Mouse (Mus musculus): ENCODE measurements at regions not wholly inside any gene's neighbourhood (a gene's known extent, or its start where the extent isn't known, plus 50 kb on each side); places are given as distances from the start of the nearest gene placed in this dataset.

DNA sequence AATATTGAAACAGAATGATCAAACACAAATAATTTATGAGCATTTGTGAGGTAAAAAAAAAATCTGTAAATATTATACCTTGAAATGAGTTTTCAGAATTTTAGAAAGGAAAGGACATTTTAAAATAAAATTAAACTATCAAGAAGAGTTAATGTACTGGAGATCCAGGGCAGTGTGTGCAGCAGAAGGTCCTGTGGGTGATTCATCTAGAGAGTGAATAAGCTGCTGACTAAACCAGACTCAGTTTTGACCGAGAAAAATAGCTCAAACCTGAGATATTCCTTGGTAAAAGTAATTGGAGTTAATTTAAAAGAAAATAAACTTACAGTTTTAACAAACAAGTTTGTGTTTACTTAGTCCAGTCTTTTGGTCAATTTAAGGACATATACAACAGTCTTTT lies 1118.6 kb upstream of the Celf2 start:
- H3K4me2 ChIP-seq (replicated peaks), result no peak overlapping the region
- ATAC-seq (ENCODE audit: insufficient number of reproducible peaks, insufficient read depth, low FRiP score, low TSS enrichment), result no peak
- H3K4me3 ChIP-seq, result no peak overlapping the region
- no peaks in the 10 kb centered on the region for H3K27me3 ChIP-seq
- WGBS, result 64% methylated on average over 1 of the region's 1 CpGs
- H3K36me3 ChIP-seq, result no peaks in the 10 kb centered on the region
- no peaks in the 10 kb centered on the region for H3K4me1 ChIP-seq
- H3K9ac ChIP-seq, result no peak overlapping the region
- no peaks in the 10 kb centered on the region for H3K9me3 ChIP-seq
- H3K27ac ChIP-seq, result no peak overlapping the region

DNA sequence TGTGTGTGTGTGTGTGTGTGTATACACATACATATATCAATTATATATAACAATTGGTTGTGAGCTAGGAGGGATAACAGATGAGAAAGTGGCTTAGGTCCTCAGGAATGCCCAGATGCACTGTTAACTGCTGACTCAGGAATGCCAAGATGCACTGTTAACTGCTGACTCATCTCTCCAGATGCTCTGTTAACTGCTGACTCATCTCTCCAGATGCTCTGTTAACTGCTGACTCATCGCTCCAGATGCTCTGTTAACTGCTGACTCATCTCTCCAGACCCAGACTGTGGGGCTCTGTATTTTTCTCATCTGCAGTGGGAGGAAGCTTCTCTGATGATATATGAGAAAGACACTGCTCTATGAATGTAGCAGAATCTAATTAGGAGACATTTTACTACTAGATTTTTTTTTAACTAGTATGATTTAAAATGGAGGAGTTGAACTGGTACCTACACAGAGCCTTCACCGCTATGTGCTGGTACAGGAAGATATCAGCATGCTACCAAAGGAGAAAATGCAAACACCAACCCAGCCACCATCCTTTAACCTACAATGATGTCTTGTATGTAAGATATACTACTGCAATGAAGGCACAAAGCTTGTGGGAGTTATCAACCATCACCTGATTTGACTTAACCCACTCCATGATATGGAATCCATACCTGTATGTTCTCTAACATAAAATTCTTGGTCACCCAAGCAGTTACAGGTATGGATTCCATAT lies 1119.3 kb upstream of the Celf2 start:
- Histone ChIP-seq H3K4me1 (no peaks in the 10 kb centered on the region), H3K27ac (no peak overlapping the region), H3K4me2 (replicated peaks) (no peak overlapping the region), H3K9me3 (no peaks in the 10 kb centered on the region), H3K36me3 (no peaks in the 10 kb centered on the region), H3K9ac (no peak overlapping the region), H3K4me3 (no peak overlapping the region), H3K27me3 (no peaks in the 10 kb centered on the region)
- 90% methylated on average over 2 of the region's 2 CpGs for WGBS
- no peak for ATAC-seq (ENCODE audit: insufficient number of reproducible peaks, insufficient read depth, low FRiP score, low TSS enrichment)

DNA sequence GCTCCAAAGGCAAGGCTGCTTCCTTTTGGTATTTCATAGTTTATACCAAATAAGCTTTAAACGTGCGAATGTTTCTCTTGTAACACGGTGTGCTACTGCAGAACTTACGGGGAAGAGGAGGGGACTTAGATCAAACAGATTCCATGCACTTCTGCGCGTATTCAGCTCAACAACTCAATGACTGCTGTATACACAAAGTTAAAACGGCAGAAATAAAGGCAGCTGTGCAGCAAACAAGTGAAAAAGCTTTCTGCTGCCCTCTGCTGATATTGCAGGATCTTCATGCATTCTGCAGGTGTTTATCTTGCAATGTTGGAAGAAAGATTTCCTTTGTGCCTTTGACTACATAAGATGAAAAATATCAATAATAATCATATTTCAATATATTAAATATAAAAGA lies 1128.7 kb upstream of the Celf2 start:
- no peak overlapping the region for H3K4me2 ChIP-seq (replicated peaks)
- H3K27me3 ChIP-seq, result no peaks in the 10 kb centered on the region
- H3K27ac ChIP-seq, result no peak overlapping the region
- no peaks in the 10 kb centered on the region for H3K36me3 ChIP-seq
- H3K9me3 ChIP-seq, result no peaks in the 10 kb centered on the region
- H3K4me3 ChIP-seq, result no peak overlapping the region
- WGBS, result 44% methylated on average over 7 of the region's 7 CpGs
- no peaks in the 10 kb centered on the region for H3K4me1 ChIP-seq
- H3K9ac ChIP-seq, result no peak overlapping the region
- ATAC-seq (ENCODE audit: insufficient number of reproducible peaks, insufficient read depth, low FRiP score, low TSS enrichment), result no peak

DNA sequence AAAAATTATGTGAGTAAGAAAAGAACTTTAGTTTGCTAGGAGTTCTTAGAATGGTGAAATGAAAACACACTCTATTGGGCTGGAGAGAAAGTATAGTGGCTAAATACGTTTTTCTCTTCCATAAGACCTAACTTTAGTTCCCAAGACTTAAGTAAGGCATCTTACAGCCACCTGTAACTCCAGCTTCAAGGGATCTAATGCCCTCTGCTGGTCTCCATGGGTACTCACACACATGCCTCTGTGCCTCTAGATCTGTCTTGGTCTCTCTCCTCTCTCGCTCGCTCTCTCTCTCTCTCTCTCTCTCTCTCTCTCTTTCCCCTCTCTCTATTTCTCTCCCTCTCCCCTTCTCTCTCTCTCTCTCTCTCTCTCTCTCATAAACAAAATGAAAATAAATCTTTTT lies 1129.9 kb upstream of the Celf2 start:
- Histone ChIP-seq H3K4me3 (no peak overlapping the region), H3K27me3 (no peaks in the 10 kb centered on the region), H3K9ac (no peak overlapping the region), H3K4me2 (replicated peaks) (no peak overlapping the region), H3K9me3 (no peaks in the 10 kb centered on the region), H3K27ac (no peak overlapping the region), H3K4me1 (no peaks in the 10 kb centered on the region), H3K36me3 (no peaks in the 10 kb centered on the region)
- 60% methylated on average over 3 of the region's 3 CpGs for WGBS
- no peak for ATAC-seq (ENCODE audit: insufficient number of reproducible peaks, insufficient read depth, low FRiP score, low TSS enrichment)

DNA sequence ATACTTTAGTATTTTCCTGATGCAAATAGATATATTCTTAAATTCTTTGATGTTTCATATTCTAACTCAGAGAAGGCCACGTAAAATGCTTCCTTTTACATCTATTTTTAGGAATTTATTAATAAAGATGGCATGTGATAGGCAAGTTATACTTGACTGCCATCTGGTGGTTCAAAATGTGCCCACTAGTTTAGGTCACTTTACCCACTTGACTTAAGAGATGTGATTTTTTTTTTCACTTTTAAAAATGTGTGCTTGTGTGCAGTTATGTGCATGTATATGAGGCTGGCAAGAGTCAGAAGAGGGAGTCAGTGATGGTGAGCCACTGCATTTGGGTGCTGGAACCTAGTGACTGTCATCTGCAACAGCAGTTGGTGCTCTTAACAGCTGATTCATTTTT lies 1136.1 kb upstream of the Celf2 start:
- 50% methylated on average over 1 of the region's 1 CpGs for WGBS
- ATAC-seq (ENCODE audit: insufficient number of reproducible peaks, insufficient read depth, low FRiP score, low TSS enrichment), result no peak

DNA sequence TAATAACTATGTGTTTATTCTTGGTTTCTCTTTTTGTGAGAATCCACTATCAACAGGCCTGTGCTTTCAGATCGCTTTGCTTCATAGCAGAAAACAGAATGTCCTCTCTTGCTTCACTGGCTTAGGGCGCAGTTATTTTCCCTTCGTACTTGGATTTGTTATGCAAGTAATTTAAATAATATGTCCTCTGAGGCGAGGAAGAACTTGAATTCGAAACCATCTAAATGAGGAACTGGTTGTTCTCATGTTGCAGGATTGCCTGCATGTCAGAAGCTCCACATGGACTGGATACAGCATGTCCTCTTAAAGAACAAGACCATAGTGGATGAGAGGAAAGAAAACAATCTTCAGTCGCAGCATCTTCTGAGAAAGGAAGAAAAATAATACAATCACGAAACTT lies 1151.2 kb upstream of the Celf2 start:
- no peak overlapping the region for H3K27ac ChIP-seq

More for the DNA sequence above, 1136.1 kb upstream of the Celf2 start:
- no peak overlapping the region for H3K9ac ChIP-seq
- H3K4me2 ChIP-seq (replicated peaks), result no peak overlapping the region
- H3K27me3 ChIP-seq, result no peaks in the 10 kb centered on the region
- H3K4me1 ChIP-seq, result no peaks in the 10 kb centered on the region
- H3K9me3 ChIP-seq, result no peaks in the 10 kb centered on the region
- H3K27ac ChIP-seq, result no peak overlapping the region
- H3K4me3 ChIP-seq, result no peak overlapping the region
- H3K36me3 ChIP-seq, result no peaks in the 10 kb centered on the region

DNA sequence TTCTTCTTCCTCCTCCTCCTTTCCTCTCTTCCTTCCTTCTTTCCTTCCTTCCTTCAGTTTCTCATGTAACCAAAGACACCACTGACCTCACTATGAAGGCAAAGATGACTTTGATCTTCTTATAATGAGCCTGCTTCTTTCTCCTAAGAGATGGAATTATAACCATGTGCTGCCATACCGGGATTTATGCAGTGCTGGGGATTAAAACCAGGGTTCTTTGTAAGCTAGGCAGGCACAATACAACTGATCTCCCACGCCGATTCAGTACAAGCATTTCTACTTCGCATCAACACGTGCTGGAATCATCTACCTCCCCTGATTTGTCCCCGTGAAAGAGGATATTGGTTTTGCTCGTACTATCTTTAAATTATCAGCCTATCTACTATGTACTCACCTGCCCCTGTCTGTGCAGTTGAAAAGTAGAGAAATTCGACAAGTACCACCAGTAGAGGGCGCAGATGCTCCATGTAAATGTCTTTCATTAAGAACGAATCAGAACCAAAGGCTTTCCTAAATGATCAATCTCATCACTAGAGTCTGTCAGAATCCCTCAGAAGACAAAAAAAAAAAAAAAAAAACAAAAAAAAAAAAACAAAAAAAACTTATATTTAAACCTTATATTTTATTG lies 1164.5 kb upstream of the Celf2 start:
- Histone ChIP-seq H3K4me2 (replicated peaks) (no peak overlapping the region), H3K4me1 (no peaks in the 10 kb centered on the region), H3K27ac (no peak overlapping the region), H3K36me3 (no peaks in the 10 kb centered on the region), H3K9me3 (no peaks in the 10 kb centered on the region), H3K4me3 (no peak overlapping the region), H3K9ac (no peak overlapping the region), H3K27me3 (no peaks in the 10 kb centered on the region)
- ATAC-seq (ENCODE audit: insufficient number of reproducible peaks, insufficient read depth, low FRiP score, low TSS enrichment), result no peak
- 14% methylated on average over 10 of the region's 10 CpGs for WGBS

More for the DNA sequence above, 1151.2 kb upstream of the Celf2 start:
- Histone ChIP-seq H3K4me3 (no peak overlapping the region), H3K4me2 (replicated peaks) (no peak overlapping the region), H3K9ac (no peak overlapping the region), H3K27me3 (no peaks in the 10 kb centered on the region), H3K36me3 (no peaks in the 10 kb centered on the region), H3K9me3 (no peaks in the 10 kb centered on the region), H3K4me1 (no peaks in the 10 kb centered on the region)
- 72% methylated on average over 7 of the region's 7 CpGs for WGBS
- no peak for ATAC-seq (ENCODE audit: insufficient number of reproducible peaks, insufficient read depth, low FRiP score, low TSS enrichment)

DNA sequence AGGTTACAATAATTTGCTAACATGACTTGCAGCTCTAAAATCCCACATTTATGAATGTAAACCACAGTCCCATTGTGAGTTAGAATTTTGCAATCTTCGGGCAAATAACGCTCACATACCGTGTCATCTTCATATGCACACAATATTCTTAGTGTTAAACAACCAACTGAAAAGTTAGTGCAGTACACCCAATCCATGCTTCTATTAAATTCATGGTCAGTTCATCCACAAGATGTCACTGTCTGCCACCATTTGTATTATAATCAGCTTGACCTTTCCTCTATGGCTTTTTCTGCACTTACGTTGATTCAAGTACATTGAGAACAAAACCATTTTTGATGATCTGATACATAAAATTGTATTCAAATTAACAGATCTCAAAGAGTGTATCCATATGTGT lies 1166.2 kb upstream of the Celf2 start:
- Histone ChIP-seq H3K36me3 (no peaks in the 10 kb centered on the region), H3K4me2 (replicated peaks) (no peak overlapping the region), H3K27me3 (no peaks in the 10 kb centered on the region), H3K4me1 (no peaks in the 10 kb centered on the region), H3K4me3 (no peak overlapping the region), H3K27ac (no peak overlapping the region), H3K9me3 (no peaks in the 10 kb centered on the region), H3K9ac (no peak overlapping the region)
- 69% methylated on average over 4 of the region's 4 CpGs for WGBS
- no peak for ATAC-seq (ENCODE audit: insufficient number of reproducible peaks, insufficient read depth, low FRiP score, low TSS enrichment)

DNA sequence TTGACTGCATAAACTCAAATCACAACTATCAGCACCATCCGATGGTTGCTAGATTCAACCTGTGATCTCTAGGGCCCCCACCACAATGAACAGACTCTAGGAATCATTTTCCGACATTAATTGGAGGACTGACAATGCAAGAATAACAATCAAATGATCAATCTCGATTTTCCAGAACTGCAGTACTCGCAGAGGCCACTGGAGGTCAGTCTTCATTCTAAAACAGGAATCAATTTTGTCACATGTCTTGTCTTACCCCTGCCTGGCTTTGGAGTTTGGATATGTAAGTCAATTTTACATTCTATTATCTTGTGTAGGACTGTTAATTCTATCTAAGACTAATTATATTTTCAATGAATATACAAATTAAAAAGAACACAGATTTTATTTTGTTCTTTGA lies 1167.2 kb upstream of the Celf2 start:
- ATAC-seq (ENCODE audit: insufficient number of reproducible peaks, insufficient read depth, low FRiP score, low TSS enrichment), result no peak
- H3K4me2 ChIP-seq (replicated peaks), result no peak overlapping the region
- no peaks in the 10 kb centered on the region for H3K27me3 ChIP-seq
- no peak overlapping the region for H3K27ac ChIP-seq
- no peak overlapping the region for H3K9ac ChIP-seq
- H3K36me3 ChIP-seq, result no peaks in the 10 kb centered on the region
- no peaks in the 10 kb centered on the region for H3K4me1 ChIP-seq
- WGBS, result 11% methylated on average over 4 of the region's 4 CpGs
- no peaks in the 10 kb centered on the region for H3K9me3 ChIP-seq
- H3K4me3 ChIP-seq, result no peak overlapping the region

DNA sequence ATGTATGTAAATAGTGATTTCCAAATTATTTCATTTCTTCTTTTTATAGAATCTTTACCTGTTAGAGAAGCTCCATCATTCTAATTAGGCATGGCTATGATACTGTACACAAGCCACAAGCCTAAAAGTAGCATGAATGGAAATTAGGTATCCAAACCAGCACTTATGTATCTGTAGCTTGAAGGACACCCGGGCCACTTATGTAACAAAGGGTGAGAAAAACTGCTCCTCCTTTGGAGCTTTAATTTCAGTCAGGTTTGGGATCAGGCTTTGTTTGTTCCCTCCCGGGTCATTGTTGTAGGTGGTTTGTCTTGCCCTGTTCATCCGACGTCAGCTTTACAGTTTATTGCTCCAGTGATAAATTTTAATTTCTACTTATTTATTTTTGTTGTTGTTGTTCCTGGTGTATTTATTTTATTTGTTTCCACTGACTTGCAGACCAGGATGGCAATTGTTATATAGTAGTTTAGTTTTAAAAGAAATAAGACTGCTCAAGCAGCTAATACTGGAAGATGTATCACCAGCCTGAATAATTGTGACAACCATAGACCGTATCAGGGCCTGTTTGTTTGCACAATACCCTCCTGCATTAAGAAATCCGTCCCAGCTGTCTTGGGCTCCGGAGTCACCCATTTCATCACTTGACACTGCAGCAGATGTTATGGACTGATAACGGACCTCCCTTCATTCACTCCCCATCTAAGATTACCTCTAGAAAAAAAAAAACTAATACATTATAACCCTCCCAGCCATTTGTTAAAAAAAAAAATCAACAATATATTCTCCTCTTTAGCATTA lies 1181.7 kb upstream of the Celf2 start:
- H3K27me3 ChIP-seq, result no peaks in the 10 kb centered on the region
- 57% methylated on average over 8 of the region's 8 CpGs for WGBS
- H3K36me3 ChIP-seq, result no peaks in the 10 kb centered on the region
- no peak overlapping the region for H3K27ac ChIP-seq
- H3K9ac ChIP-seq, result no peak overlapping the region
- H3K4me2 ChIP-seq (replicated peaks), result no peak overlapping the region
- H3K9me3 ChIP-seq, result no peaks in the 10 kb centered on the region
- H3K4me3 ChIP-seq, result no peak overlapping the region
- ATAC-seq (ENCODE audit: insufficient number of reproducible peaks, insufficient read depth, low FRiP score, low TSS enrichment), result no peak
- H3K4me1 ChIP-seq, result no peaks in the 10 kb centered on the region

DNA sequence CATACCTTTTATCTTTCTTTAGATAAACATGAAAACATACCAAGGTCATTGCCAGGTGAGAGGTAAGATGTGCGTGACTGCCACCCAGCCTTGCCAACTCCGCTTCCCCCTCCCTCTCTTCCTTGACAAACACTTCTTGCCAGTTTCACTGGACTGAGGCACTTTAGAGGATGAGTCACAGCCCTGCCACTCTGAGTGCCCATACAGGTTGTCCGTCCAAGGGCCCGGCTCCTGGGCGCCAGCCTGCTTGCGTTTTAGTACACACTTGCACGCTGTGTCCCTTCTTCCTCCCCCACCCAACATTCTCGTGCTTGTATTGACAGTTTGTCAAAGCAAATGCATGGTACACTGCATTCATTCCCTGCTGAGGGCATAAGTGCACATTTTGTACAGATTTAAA lies 1151.7 kb upstream of the 4930412O13Rik start:
- Histone ChIP-seq H3K9ac (no peak overlapping the region), H3K27ac (no peak overlapping the region), H3K9me3 (no peaks in the 10 kb centered on the region), H3K4me1 (no peaks in the 10 kb centered on the region), H3K4me3 (no peak overlapping the region), H3K4me2 (replicated peaks) (no peak overlapping the region), H3K36me3 (no peaks in the 10 kb centered on the region), H3K27me3 (no peaks in the 10 kb centered on the region)
- no peak for ATAC-seq (ENCODE audit: insufficient number of reproducible peaks, insufficient read depth, low FRiP score, low TSS enrichment)
- 60% methylated on average over 8 of the region's 8 CpGs for WGBS

DNA sequence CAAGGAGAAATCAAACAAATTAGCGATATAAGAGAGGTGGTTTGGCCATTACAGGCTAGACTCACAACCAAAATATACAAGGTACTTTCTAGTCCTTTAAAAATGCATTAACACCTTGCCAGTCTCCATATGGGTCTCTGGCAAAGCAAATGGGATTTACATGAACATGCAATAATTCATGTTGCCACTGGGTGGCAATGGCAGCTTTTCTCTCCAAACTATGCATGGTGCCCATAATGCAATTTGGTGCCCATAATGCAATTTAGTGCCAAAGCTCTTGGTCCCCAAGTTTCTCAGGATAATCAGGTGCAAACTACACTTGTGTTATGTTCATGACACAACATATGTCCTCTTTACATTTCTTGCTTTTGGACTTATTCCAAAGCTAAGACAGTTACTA lies 1126.9 kb upstream of the 4930412O13Rik start:
- no peaks in the 10 kb centered on the region for H3K4me1 ChIP-seq
- no peak overlapping the region for H3K9ac ChIP-seq
- no peak overlapping the region for H3K27ac ChIP-seq
- no peaks in the 10 kb centered on the region for H3K27me3 ChIP-seq
- no peaks in the 10 kb centered on the region for H3K36me3 ChIP-seq
- 3% methylated on average over 1 of the region's 1 CpGs for WGBS
- H3K4me3 ChIP-seq, result no peak overlapping the region
- no peaks in the 10 kb centered on the region for H3K9me3 ChIP-seq
- H3K4me2 ChIP-seq (replicated peaks), result no peak overlapping the region
- ATAC-seq (ENCODE audit: insufficient number of reproducible peaks, insufficient read depth, low FRiP score, low TSS enrichment), result no peak

All from embryonic facial prominence, embryonic 12.5 days (tissue).